Mouse (Mus musculus): Measurements from ENCODE around the gene Vpreb3. TPM values are rescaled to one million over a fixed set of nuclear protein-coding genes. Genes with fewer than 3 reads are reported as not detected.

Gene Vpreb3
- total RNA-seq, 2 experiments from 2014 or later, result not detected

DNA sequence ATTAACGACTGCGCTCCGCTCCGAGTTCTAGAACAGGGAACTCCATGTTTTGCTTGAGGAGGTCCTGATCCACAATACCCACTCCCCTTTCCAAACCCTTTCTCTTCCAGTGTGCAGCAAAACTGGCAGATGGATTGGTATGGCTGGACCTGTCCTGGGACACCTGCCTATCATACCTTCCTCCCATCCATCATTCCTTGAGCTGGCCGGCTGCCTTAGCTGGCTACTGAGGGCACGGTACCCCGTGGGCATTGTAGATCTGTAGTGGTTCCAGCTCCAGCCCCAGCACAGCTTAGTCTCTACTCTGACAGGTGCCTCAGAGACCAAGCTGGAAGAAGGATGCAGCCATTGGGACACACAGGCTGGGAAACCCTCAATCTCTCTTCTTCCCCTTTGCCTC lies 11.5 kb upstream of the Vpreb3 start:
- no peak for DNase-seq (ENCODE audit: extremely low spot score in 1 of 2, low spot score in 1 of 2)

DNA sequence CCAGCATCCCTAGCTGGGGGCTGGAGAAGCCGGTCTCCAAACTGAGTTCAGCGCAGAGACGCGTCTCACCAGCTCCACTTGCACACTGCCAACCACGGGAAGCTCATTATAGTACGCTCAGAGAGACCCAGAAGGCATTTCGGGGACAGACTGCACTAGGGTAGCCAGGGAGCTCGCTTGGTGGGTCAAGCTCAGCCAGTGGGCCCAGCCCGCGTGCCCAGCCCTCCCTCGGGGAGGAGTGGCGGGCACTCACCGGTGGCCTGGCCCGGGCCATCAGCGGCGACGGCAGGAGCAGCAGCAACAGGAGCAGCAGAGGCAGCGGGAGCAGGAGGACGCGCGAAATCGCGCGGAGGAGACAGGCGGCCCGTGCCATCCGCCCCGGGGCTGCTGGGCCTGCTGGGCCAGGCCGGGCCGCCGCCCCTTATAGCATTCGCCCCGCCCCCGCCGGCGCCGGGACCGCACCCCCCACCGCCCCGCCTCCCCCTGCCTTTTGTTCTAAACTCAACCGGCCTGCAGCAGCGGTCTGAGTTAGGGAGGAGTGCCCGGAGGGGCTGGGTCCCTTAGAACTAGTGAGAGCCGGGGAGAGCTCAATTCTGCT lies 10.7 kb upstream of the Vpreb3 start:
- DNase-seq (ENCODE audit: extremely low spot score in 1 of 2, low spot score in 1 of 2), result no peak

DNA sequence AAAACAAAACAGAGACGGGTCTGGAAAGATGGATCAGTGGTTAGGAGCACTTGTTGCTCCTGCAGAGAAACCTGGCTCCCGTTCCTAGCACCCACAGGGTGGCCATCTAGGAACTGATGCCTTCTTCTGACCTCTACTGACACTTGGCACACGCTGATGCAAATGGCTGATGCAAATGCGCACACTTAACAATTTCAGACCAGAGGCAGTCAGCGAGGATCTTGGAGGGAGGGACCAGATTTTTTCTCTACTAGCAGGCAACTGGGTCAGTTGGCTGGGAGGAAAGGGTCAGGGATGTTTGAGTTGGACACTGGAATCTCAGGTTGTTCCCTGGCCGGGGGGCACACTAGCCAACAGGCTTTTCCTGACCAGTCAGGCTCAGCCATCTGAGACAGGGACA lies 10.0 kb upstream of the Vpreb3 start, which contains the start of gene Chchd10:
Chchd10 (plus strand) TSS at position 240 of the 400 bp plus-strand sequence.
- DNase-seq (ENCODE audit: extremely low spot score in 1 of 2, low spot score in 1 of 2), result no peak

DNA sequence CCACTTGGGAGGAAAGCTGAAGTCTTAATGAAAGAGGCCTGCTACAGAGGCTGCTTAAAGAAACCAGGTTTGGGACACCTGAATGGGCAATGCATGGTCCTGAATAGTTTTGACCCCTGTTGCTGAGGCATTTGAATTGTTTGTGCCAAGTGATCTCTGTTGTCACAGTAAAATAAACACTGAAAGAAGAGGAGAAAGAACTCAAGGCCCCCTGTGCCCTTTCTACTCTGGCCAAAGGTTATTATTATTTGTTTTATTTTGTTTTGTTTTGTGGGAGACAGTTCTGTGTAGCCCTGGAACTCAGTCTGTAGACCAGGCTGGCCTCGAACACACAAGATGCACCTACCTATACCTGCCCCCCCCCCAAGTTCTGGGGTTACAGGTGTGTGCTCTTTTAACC lies 7.9 kb upstream of the Vpreb3 start:
- no peak for DNase-seq (ENCODE audit: extremely low spot score in 1 of 2, low spot score in 1 of 2)

DNA sequence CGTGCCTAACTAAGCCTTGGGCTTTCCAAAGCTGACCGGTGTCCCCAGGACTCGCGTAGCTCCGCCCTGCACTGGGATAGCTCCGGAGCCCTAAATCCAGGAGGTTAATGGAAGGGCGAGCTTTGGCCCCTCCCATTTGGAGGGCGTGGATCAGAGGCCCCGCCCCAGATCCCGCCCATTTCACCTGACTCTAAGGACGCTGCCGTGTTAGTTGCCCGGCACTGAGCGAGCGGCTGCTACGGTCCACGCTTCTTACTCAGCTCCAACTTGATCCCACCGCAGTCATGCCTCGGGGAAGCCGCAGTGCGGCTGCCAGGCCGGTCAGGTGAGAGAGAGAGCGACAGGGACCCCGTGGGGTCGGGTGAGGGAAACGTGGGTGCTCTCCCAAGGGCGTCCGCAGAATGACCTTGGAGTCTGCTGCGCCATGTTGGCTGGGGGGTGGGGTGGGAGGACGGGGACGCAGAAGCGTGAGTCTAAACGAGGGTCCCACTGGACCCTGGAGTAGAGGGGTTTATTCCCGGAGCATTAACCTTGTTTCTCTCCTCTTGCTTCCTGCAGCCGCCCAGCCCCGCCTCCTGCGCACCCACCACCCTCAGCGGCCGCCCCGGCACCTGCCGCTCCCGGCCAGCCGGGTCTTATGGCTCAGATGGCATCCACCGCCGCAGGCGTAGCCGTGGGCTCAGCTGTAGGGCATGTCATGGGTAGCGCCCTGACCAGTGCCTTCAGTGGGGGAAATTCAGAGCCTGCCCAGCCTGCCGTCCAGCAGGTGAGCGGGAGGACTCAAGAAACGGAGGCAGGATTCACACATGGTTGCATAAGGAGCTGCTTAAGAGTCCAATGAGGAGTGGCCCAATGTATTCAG lies 6.9 kb upstream of the Vpreb3 start, which contains the start of gene Mmp11:
Mmp11 (minus strand) TSS at position 817 of the 862 bp plus-strand sequence.
- DNase-seq (ENCODE audit: extremely low spot score in 1 of 2, low spot score in 1 of 2), result peak; percentile 66 to 70

DNA sequence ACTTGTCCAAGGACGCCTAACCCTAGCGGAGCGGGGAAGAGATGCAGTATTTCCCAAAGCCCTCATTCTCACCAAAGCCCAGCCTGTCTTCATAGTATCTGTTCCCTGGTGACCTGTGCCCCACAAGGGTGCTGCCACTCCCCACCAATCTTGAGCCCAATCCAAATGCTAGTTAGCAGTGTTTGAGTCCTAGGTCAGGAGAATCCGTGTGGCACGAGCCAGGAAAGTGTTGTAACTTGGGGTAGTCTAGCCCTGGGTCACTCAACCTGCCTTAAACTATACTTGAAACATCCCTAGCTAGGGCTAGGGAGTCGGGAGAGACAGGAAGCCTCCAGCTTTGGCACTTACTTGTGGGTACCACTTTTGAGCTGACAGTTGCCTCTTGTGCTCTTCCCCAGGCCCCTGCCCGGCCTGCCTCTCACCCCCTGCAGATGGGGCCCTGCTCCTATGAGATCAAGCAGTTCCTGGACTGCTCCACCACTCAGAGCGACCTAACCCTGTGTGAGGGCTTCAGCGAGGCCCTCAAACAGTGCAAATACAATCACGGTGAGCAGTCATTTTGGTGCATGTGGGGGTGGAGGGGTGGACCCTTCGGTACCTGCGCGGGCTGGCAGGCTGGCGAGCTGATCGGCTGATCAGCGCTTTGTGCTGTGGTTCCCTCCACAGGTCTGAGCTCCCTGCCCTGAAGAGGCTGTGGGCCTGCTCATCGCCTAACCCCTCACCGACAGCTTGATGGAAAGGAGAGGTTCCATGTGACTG lies 5.8 kb upstream of the Vpreb3 start:
- DNase-seq (ENCODE audit: extremely low spot score in 1 of 2, low spot score in 1 of 2), result no peak

DNA sequence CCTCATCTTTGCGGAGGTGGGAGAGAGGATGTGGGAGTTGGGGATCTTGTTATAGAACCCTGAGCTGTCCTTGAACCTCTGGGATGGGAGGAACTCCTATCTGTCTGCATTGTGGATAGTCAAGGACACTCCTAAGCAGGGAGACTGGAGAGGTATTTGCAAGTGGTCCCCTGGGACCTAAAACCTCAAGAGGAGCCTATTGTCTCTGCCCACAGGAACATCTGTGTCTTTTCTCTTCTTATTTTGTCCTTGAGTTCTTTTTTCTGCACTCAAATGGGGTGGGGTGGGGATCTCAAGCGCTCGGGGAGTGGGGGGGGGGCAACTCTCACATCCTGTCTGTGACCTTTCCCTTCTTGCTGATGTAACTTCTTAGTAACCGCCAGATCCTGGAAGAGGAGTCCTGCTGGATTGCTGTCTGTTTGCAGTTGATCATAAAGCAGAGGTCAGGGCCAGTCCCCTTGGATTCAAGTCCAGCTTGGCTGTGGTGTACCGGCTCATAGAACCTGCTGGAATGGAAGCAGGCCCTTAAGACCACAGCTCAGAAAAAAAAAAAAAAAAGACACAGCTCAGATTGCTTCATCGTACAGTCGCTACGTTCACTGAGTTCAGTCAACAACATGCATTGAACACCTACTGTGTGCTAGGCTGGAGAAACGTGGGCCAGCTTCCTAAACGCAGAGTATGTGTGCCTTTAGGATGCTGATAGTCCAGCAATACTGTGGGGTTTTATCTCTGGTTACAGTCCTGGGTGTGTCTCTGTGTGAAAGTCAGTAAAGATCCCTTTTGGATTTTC lies 4.8 kb upstream of the Vpreb3 start:
- no peak for DNase-seq (ENCODE audit: extremely low spot score in 1 of 2, low spot score in 1 of 2)

DNA sequence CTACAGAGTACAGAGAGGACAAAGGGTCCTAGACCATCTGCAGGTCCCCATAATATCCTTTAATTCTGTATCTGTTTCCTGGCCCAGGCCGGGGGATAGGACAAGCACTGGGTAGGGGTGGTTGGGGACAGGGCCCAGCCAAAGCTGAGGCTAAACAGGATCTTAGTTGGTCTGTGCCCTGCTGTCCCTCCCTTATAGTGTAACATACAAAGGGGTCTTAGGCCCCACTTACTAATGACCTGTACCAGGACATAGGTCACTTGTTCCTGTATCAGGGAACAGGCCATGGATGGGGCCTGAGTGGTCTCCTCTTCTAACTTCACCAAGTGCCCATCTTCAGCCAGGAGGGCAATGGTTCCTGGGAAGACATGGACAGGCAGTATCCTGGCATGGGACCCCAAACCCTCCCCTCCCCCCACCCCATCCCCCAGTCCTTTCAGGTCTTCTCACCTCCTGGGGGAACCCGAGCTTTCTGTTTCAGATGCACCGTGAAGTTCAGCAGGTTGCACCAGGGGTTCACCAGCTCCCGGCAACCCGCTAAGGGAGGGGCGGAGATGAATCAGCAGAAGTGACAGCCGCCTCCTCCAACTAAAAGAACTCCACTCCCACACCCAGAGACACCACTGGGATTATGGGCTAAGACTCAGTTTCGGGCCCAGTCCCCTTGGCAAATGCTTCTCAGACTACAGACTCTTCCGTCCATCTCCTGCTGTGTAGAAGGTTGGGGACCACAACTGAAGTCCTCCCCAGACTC lies 3.2 kb upstream of the Vpreb3 start:
- no peak for DNase-seq (ENCODE audit: extremely low spot score in 1 of 2, low spot score in 1 of 2)

DNA sequence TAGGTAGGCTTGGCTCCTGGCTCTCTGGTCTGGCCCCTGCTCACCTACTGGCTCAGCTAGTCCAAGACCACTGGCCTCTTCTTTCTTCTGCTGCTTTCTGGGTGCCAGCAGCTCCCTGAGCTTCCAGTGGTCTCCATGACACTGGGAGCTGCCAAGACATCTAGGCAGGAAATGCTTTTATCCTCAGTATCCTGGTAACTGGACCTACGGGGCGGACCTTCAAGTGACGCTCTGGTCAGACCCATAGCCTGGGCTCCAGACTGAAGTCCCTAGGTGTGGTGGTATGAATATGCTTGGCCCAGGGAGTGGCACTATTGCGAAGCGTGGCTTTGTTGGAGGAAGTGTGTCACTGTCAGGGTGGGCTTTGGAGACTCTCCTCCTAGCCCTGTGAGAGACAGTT lies 2.3 kb upstream of the Vpreb3 start, which contains the start of gene Gm867:
Gm867 (minus strand) TSS at position 153 of the 400 bp plus-strand sequence.
- no peak for DNase-seq (ENCODE audit: extremely low spot score in 1 of 2, low spot score in 1 of 2)

DNA sequence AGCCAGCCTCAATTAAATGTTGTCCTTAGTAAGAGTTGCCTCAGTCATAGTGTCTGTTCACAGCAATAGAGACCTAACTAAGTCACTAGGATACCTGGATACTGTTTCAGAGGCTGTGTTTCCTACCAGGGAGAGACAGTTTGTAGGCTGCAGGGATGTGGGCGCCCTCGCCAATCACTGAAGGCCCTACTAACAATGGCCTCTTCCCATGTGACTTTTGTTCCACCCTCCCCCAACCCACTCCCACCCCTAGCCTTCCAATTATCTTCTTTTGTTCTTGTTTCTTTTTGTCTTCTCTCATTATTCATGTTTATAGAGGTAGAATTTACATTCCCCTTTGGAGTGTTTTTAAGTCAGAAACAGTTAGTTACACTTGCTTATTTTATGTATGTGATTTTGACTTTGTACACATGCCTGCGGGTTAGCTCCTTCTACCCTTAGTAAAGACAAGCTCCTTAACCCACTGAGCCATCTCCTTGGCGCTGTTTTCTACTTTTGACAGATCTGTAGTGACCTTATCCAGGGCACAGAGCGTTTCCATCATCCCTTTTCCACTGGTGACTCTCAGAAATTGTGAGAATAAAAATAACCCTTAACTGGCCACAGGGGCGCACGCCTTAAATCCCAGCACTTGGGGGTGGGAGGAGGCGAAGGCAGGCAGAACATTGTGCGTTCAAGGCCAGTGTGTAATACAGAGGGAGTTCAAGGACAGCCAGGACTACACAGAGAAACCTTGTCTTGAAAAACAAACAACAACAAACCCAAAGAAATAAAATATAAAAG lies 1.6 kb upstream of the Vpreb3 start:
- DNase-seq (ENCODE audit: extremely low spot score in 1 of 2, low spot score in 1 of 2), result no peak

DNA sequence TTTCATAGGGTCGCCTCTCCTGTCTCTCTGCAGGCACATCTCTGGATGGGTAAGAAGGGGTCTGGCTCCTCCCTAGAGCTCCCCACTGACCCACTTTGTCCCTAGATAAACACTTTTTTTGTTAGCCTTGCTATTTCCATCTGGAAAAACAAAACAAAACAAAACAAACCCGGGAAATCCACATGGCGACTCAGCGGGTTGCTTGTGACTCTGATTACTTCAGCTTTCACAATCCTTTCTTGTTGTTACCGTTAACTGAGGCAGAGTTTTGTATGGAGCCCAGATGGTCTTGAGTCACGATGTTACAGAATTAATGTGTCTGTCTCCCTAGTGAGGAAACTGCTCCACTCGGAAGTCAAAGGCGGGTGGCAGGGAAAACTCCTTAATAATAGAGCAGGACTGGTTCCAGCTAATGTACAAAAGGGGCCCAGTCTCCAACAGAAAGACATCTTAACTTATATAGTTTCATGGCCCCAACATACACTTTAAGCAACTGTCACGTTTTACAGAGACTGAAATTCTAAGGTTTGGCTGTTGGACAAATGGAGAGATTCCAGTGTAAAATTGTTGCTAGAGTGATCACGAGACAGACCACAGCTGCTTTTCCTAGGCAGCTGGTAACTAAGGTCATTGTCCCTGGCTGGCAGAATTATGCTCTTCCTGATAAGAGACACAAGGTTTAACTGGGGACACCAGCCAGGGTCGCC lies 1.4 kb downstream of the Vpreb3 start:
- no peak for DNase-seq (ENCODE audit: extremely low spot score in 1 of 2, low spot score in 1 of 2)

DNA sequence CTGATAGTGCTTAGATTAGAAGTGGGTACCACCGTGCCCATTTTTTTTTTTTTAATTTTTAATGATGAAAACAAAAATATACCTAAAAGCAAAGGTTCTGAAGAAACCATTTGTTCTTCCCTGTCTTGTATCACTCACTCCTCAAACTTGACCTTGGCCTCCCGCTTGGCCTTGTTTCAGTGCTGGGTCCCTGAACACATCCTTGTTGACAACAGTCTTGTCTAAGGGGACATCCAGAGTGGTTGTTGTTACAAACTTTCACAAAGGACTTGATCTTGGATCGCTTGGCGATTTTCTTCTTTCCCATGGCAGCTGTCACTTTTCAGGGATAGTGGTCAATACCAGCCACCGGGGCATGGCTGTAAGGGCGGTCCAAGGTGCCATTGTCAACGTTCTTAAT lies 2.4 kb downstream of the Vpreb3 start:
- no peak for DNase-seq (ENCODE audit: extremely low spot score in 1 of 2, low spot score in 1 of 2)

DNA sequence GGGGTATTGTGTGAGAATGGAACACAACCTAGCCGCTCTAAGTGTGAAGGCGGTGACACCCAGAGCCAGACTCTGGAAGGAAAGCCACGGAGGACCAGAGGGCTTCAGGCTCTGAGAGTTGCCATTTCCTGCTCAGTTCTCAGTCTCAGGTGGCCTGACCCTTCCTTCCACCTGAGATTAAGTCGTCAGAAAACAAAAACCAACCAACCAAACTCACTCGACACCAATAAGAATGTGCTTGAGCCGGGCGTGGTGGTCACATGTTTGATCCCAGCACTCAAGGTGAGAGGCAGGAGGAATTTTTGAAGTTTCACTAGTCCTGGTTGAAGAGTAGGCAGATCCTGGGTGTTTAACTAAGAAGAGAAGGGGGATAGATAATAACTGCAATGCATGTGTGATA lies 3.0 kb downstream of the Vpreb3 start:
- no peak for DNase-seq (ENCODE audit: extremely low spot score in 1 of 2, low spot score in 1 of 2)

DNA sequence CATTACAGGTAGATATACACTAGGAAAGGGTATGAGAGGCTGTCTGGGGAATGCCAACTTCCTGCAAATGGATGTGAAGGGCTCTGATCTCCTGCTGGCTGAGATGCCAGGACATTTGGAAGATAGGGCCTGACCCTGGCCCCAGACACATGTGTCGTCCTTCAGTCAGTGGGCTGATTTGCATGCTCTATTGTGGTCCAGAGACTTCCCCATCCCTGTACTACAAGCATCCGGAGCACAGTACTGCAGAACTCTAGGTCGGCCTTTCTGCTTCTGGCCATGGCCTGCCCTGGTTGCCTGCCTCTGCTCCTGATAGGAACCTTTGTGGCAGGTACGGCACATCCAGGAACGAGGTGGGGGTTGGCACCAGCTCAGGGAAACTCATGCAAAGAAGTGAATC lies 5.2 kb downstream of the Vpreb3 start:
- no peak for DNase-seq (ENCODE audit: extremely low spot score in 1 of 2, low spot score in 1 of 2)

DNA sequence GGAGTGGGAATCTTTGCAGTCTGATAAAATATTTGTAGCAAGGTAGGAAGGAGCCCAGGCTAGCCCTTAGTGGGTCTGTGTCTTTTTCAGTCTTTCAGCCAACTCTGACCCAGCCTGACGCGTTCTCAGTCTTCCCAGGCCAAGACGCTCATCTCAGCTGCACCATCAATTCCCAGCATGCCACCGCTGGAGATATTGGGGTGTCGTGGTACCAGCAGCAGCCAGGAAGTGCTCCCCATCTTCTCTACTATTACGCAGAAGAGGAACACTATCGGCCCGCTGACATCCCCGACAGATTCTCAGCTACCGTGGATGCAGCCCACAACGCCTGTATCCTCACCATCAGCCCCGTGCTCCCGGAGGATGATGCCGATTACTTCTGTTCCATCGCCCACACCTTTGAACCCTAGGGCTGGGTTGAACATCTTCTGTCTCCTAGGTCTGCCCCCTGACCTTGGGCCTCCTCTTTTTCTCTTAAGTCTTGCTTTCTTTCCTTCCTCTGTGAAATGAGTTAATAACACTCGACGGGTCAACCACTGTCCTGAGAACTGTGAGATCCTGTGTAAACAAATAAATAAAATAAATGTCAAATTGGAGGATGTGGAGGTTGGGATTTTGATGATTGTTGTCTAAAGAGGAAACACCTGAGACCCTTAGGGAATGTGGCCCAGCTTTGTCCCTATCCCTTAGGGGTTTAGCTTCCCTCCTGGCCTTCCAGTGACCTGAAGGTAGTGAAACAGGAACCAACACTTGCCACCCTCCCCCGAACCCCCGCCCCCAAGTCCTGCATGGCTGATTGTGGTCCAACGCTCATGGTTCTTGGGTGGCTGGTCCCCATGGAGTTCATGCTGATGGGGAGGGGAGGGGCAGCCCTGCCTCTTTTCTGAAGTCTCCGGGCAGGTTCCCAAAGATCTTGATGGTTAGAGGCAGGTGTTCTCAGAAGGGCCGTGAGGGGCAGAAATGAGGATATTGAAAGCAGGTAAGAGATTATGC lies 6.5 kb downstream of the Vpreb3 start:
- no peak for DNase-seq (ENCODE audit: extremely low spot score in 1 of 2, low spot score in 1 of 2)

DNA sequence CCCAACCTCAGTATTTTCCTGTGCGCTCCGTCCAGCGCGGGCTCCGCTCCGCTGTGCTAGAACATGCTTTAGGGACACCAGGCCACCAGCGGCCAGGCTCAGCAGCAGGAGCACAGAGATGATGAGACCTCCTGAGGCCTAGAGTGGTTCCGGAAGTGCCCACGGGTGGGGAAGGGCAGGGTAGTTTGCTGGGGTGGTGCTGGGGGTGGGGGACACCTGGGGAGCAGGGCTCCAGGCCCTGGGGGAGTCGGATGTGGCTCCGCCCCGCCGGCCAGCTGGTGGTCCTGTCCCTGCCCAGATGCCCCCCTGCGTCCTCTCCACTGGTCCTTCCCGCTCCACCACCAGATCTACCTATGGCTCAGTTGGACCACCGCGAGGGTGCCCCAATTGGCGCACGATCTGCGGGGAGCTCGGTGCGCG lies 7.9 kb downstream of the Vpreb3 start:
- no peak for DNase-seq (ENCODE audit: extremely low spot score in 1 of 2, low spot score in 1 of 2)

All from layer of hippocampus, postnatal 25 days (tissue).